Comparison of ENCODE assay signal across 25 mouse cellular contexts in the genomic region with DNA sequence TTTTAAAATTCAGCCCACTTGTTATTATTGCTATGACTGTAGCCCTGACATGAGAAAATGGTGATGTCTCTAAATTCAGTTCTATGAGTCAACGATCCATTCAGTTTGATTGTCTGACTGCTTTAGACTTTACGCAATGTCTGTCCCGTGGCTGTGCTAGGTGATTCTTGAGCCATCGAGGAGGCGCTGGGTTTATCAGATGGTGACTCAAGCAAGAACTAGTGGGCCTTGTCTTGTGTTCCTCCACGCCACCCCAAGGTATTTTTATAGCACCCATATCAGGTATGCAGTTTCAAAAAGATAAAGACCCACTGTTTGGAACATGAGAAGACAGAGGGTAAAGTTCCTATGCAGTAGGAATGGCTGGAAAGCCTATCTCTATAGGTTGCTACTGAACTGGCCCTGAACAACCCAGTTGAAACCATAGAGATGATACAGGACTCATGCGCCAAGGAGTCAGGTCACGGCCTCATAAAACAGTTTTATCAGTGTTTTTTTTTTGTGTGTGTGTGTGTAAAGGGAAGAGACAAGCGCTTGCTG. TPM values are rescaled to one million over a fixed set of nuclear protein-coding genes. Genes with fewer than 3 reads are reported as not detected.
A peak's percentile ranks its signal among the peaks of the same experiment; 100 is the strongest.
DNase-seq lines count a peak whose midpoint lies in the region; ATAC-seq lines count a peak whose summit lies in the region.
"Had no signal": no experiment of that assay in that cellular context is flagged by ENCODE, and none has a peak within 500 bp of the region (broad histone marks: within the 10 kb centered on the region; RNA-seq: fewer than 3 reads in every experiment).

No protein-coding gene starts in this region.

- H3K27me3 ChIP-seq in intestine, embryonic 16.5 days (replicated peaks; ENCODE audit: control insufficient read depth, insufficient read depth, low read length): no peaks in the 10 kb centered on the region
- H3K27me3 ChIP-seq: embryonic facial prominence, embryonic 13.5 days; forebrain, embryonic 13.5 days; heart, embryonic 15.5 days; hindbrain, embryonic 13.5 days had no signal

- WGBS in intestine, embryonic 16.5 days: 68% methylated on average over 9 of the region's 9 CpGs

- peak; percentile 97 for ATAC-seq in intestine, embryonic 16.5 days
- ATAC-seq: forebrain, embryonic 13.5 days; hindbrain, postnatal 0 days had no signal

- peak overlapping the region; percentile 86 for H3K27ac ChIP-seq in intestine, embryonic 16.5 days (ENCODE audit: low read length)
- H3K27ac ChIP-seq: embryonic facial prominence, embryonic 13.5 days; forebrain, embryonic 13.5 days; heart, adult 2 months; heart, embryonic 15.5 days; hindbrain, embryonic 13.5 days; hindbrain, postnatal 0 days had no signal

- no peaks in the 10 kb centered on the region for H3K36me3 ChIP-seq in intestine, embryonic 16.5 days (ENCODE audit: control insufficient read depth, insufficient read depth, low read length)
- H3K36me3 ChIP-seq: embryonic facial prominence, embryonic 13.5 days; heart, embryonic 15.5 days; hindbrain, embryonic 13.5 days had no signal

- peaks cover 9% of the 10 kb centered on the region; the same call in 1 of the 2 replicates for H3K4me1 ChIP-seq in intestine, embryonic 16.5 days (ENCODE audit: control insufficient read depth, insufficient read depth, low read length)
- H3K4me1 ChIP-seq: embryonic facial prominence, embryonic 13.5 days; forebrain, embryonic 13.5 days; heart, embryonic 15.5 days; hindbrain, embryonic 13.5 days had no signal

- H3K9ac ChIP-seq in intestine, embryonic 16.5 days (ENCODE audit: low read depth, low read length): no peak overlapping the region
- H3K9ac ChIP-seq: embryonic facial prominence, embryonic 13.5 days; forebrain, embryonic 13.5 days; heart, embryonic 15.5 days; hindbrain, embryonic 13.5 days had no signal

- H3K4me3 ChIP-seq in intestine, embryonic 16.5 days (ENCODE audit: low read length): no peak overlapping the region
- H3K4me3 ChIP-seq: embryonic facial prominence, embryonic 13.5 days; forebrain, embryonic 13.5 days; heart, adult 2 months; heart, embryonic 15.5 days; hindbrain, embryonic 13.5 days had no signal

- H3K9me3 ChIP-seq in intestine, embryonic 16.5 days (ENCODE audit: control insufficient read depth, low read length): no peaks in the 10 kb centered on the region
- H3K9me3 ChIP-seq: embryonic facial prominence, embryonic 13.5 days; heart, embryonic 15.5 days had no signal

- no peak overlapping the region for H3K4me2 ChIP-seq in intestine, embryonic 16.5 days (ENCODE audit: low read depth, low read length)
- H3K4me2 ChIP-seq: embryonic facial prominence, embryonic 13.5 days; forebrain, embryonic 13.5 days; heart, embryonic 11.5 days; heart, embryonic 15.5 days; hindbrain, embryonic 13.5 days had no signal

- DNase-seq in urinary bladder, postnatal 14 days (ENCODE audit: low spot score): peak; percentile 16
- no peak for DNase-seq in urinary bladder, postnatal 10 days (ENCODE audit: low spot score)
- peak; percentile 54 for DNase-seq in fat pad, adult 2 months (ENCODE audit: extremely low read depth, low read depth, low spot score)
- DNase-seq in cerebellum, adult 18-20 months: no peak
- no peak for DNase-seq in right cerebral cortex, adult 18-20 months
- no peak for DNase-seq in gastrocnemius, adult 8-10 months (ENCODE audit: low spot score in 2 of 2)
- DNase-seq: adrenal gland, postnatal 14 days; cerebellum, adult 11-12 months; cerebellum, adult 9-11 months; cerebellum, postnatal 36 days; gastrocnemius, postnatal 10 days; heart, adult 2 months; heart, postnatal 14 days had no signal

RNA-seq across cellular contexts. Expression of a gene that starts 10.9 kb away (rescaled TPM):
- polyA plus RNA-seq in intestine, embryonic 16.5 days (2015; fragmentation: Nextera tagmentation; extraction: Ambion mirVana): 49.8 and 59.2 TPM in 2 replicates
- total RNA-seq in gastrocnemius, adult 8-10 months (2022): under 1 TPM in 1 of 4 experiments, not detected in 3; 0.51 TPM
- total RNA-seq: CH12.LX; ES-E14; heart, postnatal 14 days; hematopoietic stem cell, adult 5-6 weeks; hindbrain, postnatal 0 days had no signal
- polyA plus RNA-seq: embryonic facial prominence, embryonic 13.5 days; forebrain, embryonic 13.5 days; hindbrain, embryonic 13.5 days; hindbrain, postnatal 0 days had no signal

RNA-seq across cellular contexts. Expression of a gene that starts 20.1 kb away (rescaled TPM):
- polyA plus RNA-seq in intestine, embryonic 16.5 days (2015; fragmentation: Nextera tagmentation; extraction: Ambion mirVana): 0.09 and 0.38 TPM in 2 replicates
- total RNA-seq in gastrocnemius, adult 8-10 months (2022): not detected
- total RNA-seq: adrenal gland, adult 18-20 months; ES-E14; gastrocnemius, postnatal 10 days; heart, adult 2 months; heart, postnatal 14 days; hematopoietic stem cell, adult 5-6 weeks; hindbrain, postnatal 0 days had no signal
- polyA plus RNA-seq: embryonic facial prominence, embryonic 13.5 days; forebrain, embryonic 13.5 days; heart, adult 2 months; heart, embryonic 15.5 days; hindbrain, embryonic 13.5 days had no signal

RNA-seq across cellular contexts. Expression of a gene that starts 43.9 kb away (rescaled TPM):
- polyA plus RNA-seq in intestine, embryonic 16.5 days (2015; fragmentation: Nextera tagmentation; extraction: Ambion mirVana): 0.04 TPM in 1 of 2 replicates, not detected in the other
- not detected for total RNA-seq in gastrocnemius, adult 8-10 months (2022)
- total RNA-seq: adrenal gland, adult 18-20 months; gastrocnemius, postnatal 10 days; gastrocnemius, postnatal 4 days; heart, adult 2 months; hematopoietic stem cell, adult 5-6 weeks; hindbrain, postnatal 0 days had no signal
- polyA plus RNA-seq: forebrain, embryonic 13.5 days; hindbrain, embryonic 13.5 days had no signal

Comparison
In these comparisons a context has a peak if more than half of its experiments do, and no peak if none do; other contexts are left out.
1. DNase-seq: peak in urinary bladder, postnatal 14 days (single experiment) and fat pad, adult 2 months (single experiment); none in urinary bladder, postnatal 10 days (single experiment), cerebellum, adult 18-20 months (0 of 2), right cerebral cortex, adult 18-20 months (single experiment) and gastrocnemius, adult 8-10 months (0 of 2).